Mouse (Mus musculus): ENCODE data around the gene Actn2.

Gene Actn2

DNA sequence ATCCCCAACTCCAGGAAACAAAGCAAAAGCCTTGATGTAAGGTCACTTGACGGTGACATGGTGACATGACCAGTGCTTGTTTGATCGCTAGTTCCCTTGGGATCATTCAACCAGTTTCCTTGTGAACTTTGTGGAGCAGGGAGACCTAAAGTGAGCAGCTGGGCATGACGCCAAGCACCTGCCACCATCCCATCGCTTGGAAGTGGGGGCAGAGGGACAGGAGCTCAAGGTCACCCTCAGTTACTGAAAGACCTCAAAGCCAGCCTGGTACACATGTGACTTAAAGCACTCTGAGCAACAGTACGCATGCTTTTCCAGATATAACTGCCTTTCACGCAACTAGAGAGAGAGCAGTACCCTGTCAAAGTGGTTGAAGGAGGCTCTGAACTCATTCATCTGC, 65.8 kb downstream of the Actn2 start:
- in situ Hi-C loops (cut with MboI; ENCODE audit: low pct_unique_long_range_greater_than_20kb in 1 of 2, low sequenced_read_pairs in 2 of 2, unreplicated experiment in 1 of 2), result no loop called here

DNA sequence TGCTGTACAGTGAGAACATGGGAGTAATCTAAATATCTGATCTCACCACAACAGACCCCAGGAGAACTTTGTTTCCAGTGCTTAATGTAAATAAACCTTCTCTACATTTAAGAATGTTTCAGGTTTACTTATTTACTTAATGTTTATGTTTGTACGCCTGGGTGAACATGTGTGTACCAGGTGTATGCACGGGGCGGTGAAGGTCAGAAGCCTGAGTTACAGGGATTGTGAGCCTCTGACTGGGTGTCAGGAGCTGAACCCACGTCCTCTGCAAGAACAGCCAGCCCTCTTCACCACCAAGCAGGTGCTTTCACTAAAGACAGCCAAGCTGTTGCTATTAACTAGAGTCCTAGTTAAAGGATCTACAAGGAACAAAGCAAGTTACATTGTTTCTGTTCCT, 66.3 kb downstream of the Actn2 start:
- in situ Hi-C loops (cut with MboI; ENCODE audit: low pct_unique_long_range_greater_than_20kb in 1 of 2, low sequenced_read_pairs in 2 of 2, unreplicated experiment in 1 of 2), result no loop called here

DNA sequence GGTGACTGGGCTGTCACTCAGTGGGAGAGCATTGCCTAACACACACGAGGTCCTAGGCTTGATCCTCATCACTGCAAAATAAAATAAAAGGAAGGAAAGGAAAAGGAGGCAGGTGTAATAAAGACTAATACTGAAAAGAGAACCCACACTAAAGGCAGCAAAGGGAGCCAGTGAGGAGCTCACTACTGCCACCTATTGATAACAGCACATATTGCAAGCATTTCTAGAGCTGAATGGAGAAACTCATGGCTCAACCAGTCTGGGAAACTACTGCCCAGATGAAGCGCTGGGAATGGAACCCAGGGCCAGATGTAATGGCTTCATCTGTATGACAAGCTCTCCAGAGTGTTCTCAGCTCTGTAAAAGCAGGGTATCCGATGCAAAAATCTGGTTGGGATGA, 67.6 kb downstream of the Actn2 start:
- in situ Hi-C loops (cut with MboI; ENCODE audit: low pct_unique_long_range_greater_than_20kb in 1 of 2, low sequenced_read_pairs in 2 of 2, unreplicated experiment in 1 of 2), result no loop called here

DNA sequence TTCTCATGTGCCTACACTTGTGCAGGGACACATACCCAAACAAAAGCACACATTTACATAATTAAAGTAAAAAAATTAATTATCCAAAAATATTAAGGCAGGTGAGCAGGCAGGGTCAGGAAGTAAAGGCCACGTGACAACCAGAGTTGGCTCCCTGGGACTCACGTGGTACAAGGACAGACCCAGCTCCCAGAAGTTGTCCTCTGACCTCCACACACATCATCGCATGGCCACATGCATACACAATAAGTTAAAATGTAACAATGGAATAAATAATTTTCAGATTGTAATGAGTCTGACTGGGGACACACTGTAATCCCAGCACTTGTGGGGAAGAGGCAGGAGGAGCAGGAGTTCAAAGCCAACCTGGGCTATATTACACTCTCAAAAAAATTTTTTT, 72.6 kb downstream of the Actn2 start:
- in situ Hi-C loops (cut with MboI; ENCODE audit: low pct_unique_long_range_greater_than_20kb in 1 of 2, low sequenced_read_pairs in 2 of 2, unreplicated experiment in 1 of 2), result no loop called here

DNA sequence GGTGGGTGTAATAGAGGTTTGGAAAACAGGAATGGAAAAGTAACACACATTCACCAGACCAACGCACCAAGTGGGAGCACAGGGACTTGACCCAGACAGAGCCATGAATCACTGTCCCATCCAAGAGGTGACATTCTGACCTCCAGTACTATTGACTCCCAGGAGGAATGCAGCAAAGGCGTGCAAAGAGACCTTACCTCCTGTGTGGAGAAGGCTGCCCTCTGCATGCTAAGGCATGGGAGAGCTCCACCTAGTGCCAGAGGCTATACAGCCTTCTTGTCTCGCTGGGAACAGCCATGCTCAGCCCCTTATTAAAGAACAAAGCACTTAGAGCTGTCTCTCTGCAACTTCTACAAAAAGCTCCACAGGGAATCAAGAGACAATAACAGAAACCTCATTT, 73.5 kb downstream of the Actn2 start:
- in situ Hi-C loops (cut with MboI; ENCODE audit: low pct_unique_long_range_greater_than_20kb in 1 of 2, low sequenced_read_pairs in 2 of 2, unreplicated experiment in 1 of 2), result no loop called here

DNA sequence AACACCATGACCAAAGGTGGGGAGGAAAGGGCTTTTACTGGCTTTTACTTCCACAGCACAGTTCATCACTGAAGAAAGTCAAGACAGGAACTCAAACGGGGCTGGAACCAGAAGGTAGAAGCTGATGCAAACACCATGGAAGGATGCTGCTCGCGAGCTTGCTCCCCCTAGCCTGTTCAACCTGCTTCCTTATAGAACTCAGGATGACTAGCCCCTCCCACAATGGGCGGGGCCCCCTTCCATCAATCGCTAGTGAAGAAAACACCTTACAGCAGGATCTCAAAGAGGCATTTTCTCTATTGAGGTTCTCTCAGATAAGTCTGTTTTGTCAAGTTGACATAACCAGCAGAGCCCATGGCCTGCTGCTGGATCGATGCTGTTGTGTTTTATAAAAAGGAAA, 76.6 kb downstream of the Actn2 start:
- in situ Hi-C loops (cut with MboI; ENCODE audit: low pct_unique_long_range_greater_than_20kb in 1 of 2, low sequenced_read_pairs in 2 of 2, unreplicated experiment in 1 of 2), result no loop called here

DNA sequence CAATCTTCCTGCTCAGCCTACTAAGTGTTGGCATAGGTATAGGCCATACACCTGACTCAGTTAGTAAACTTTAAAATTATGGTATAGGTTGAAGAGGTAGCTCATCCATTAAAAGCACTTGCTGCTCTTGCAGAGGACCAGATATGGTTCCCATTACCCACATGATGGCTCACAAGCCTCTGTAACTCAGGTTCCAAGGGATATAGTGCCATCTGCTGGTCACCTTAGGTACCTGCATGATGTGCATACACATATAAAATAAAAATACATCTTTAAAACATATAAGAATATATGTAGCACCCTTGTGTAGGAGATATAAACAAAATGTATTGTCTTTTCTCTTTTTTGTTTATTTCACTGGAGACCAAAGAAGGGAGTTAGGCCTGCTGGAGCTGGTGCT, 79.1 kb downstream of the Actn2 start:
- in situ Hi-C loops (cut with MboI; ENCODE audit: low pct_unique_long_range_greater_than_20kb in 1 of 2, low sequenced_read_pairs in 2 of 2, unreplicated experiment in 1 of 2), result no loop called here

DNA sequence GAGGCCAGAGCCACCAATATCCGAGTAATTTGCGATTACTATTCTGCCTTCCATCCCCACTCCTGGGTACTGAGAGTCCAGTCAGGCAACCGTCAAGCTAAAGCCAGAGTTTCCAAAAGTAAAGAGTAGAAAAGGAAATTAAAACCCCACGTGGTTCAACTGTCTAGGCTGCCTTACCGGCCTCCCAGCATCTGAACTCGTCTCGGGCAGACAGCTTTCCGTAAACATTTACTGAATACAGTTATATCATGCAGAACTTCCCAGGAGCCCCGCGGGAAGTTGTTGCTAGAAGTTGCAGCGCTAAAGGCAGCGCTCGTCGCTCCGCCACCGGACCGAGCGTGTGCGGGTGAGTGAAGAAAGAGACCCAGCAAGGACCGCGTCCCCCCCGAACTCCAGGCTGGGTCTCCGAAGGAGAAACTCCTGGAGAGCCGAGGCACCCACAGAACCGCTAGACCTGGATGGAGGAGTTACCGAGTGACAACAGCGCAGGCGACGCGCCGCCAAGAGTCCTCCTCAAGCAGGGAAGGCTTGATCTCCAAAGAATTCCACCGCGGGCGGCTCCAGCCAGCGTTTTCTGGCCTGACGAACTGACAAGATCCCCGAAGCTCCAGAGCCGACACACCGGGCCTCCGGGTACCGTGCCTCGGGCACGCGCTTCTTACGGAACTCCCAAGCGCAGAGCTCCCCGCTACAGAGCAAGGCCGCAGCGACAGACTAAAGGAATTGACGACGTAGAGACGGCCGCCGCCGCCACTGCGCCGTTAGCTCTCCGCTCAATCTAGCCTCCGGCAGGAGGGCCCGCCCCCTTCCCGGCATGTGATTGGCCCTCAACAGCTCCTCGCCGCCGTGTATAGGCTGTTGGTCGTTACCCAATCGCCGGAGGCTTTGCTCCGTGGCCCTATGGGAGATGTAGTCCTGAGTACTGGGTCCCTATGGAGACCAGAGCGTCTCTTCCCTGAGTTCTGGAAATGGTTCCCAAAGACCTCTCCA, 82.9 kb downstream of the Actn2 start, which contains the start of gene Mtr:
Mtr (minus strand) TSS at position 723 of the 990 bp plus-strand sequence.
- in situ Hi-C loops (cut with MboI; ENCODE audit: low pct_unique_long_range_greater_than_20kb in 1 of 2, low sequenced_read_pairs in 2 of 2, unreplicated experiment in 1 of 2), result no loop called here

DNA sequence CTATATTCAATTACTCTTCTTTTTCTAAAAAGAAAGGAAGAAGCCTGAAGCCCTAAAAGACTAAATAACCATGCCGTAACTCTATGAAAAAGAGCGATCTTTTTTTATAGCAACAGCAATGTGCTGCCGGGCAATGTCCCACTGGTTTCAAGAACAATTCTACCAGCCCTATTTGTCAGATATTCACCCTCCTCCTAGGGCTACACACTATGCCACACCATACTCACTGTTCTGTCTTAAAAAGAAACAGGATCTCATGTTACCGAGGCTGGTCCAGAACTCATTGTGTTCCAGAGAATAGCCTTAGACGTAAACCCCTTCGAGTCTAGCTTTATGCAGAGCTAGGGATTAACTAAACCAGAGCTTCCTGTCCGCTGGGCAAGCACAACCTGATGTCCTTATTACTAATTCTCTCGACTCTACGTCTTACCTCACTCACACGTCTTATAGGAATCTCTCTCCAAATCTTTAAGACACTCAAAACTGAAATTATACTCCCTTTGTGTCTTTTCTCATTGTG, 83.6 kb downstream of the Actn2 start:
- in situ Hi-C loops (cut with MboI; ENCODE audit: low pct_unique_long_range_greater_than_20kb in 1 of 2, low sequenced_read_pairs in 2 of 2, unreplicated experiment in 1 of 2), result no loop called here

DNA sequence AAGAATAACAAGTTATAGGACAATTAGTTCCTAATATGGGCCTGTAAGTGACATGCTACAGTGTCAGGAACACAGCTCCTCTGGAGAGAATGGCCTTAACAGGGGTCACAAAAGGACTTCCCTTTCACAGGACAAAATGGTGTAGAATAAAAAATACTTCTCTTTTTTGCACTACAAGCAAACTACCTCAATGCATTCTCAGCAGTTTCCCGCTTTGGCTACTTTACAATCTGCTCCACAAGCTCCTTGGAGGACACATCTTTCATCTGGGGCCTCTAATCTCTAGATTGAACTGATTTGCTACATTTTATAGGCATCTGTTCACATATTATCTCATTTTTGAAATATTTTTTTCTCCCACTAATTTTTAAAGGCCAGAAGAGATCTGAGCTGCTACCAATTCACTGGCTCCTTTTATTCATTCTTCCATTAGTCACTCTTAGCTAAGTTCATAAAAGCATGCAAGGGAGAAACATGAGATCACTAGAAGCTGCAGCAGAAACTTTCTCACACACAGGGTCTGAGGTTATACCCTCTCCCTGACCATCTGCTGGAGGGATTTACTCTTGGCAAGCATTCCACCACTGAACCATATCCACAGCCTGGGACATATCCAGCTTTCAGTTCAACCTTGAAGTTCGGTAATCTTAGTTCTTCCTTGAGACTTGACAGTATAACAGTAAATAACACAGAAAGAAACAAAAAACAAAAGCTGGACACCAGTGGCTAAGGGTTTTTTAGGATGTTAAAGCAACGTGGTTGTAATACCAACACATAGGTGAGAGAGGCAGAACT, 84.5 kb downstream of the Actn2 start:
- in situ Hi-C loops (cut with MboI; ENCODE audit: low pct_unique_long_range_greater_than_20kb in 1 of 2, low sequenced_read_pairs in 2 of 2, unreplicated experiment in 1 of 2), result no loop called here

DNA sequence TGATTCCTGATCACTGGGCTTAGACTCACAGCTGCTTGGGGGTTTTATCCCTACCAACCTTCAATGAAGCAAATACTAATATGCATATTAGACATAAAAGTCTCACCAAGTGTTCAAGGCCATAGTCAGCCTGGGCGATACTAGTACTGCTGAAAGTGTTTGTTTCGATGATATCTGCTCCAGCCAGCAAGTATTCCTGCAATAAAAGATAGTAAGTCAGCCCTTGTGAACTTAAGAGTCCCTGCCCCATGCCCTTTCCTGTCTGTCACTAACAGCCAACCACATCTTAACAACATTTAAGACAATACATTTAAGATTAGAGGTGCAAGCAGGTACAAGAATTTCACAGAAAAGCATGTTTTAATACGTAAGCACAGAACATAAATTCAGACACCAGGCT, 90.1 kb downstream of the Actn2 start:
- in situ Hi-C loops (cut with MboI; ENCODE audit: low pct_unique_long_range_greater_than_20kb in 1 of 2, low sequenced_read_pairs in 2 of 2, unreplicated experiment in 1 of 2), result no loop called here

DNA sequence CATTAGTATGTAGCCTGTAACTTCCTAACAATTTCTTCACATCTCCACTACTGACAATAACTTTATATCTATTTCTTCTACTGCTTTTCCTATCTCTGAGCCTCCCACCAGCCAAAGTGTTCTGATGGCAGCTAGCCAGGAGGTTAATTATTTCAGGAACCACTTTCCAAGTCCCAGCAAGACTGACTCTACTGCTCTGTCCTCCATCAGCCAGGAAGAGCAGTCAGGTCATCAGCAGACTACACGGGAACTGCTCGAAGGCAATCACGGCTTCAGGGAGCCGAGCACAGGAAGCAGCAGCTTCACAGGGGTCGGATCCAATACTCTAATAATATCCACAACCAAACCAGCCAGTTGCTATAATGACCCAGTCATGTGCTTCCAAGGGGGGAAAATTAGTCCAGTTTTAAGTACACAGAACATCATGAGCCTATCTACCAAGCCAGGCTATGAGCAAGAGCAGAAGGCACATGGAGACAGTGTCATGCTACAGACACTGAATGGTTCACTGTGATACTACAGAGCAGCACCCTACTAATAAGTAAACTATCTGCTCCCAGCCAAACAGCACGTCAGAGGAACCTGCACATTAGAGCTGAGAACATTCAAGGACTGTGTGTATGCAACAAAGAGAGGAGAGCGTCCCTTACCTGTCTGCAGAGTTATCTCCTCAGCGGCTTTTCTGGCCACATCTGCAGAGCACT, 91.2 kb downstream of the Actn2 start:
- in situ Hi-C loops (cut with MboI; ENCODE audit: low pct_unique_long_range_greater_than_20kb in 1 of 2, low sequenced_read_pairs in 2 of 2, unreplicated experiment in 1 of 2), result no loop called here

DNA sequence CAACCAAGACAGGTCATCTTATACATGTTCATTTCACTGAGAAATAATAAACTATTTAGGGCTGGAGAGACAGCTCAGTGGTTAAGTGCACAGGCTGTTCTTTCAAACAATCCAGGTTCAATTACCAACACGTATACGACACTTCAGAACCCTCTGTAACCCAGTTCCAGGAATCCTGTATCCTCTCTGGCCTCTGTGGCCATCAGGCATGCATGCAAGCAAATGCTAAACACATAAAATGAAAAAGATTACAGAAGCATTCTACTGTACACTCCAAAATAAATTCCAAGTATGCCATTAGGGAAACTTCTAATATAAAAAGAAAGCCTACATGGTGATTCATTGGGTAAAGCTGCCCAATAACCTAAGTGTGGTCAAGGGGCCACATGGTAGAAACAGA, 94.6 kb downstream of the Actn2 start:
- in situ Hi-C loops (cut with MboI; ENCODE audit: low pct_unique_long_range_greater_than_20kb in 1 of 2, low sequenced_read_pairs in 2 of 2, unreplicated experiment in 1 of 2), result no loop called here

DNA sequence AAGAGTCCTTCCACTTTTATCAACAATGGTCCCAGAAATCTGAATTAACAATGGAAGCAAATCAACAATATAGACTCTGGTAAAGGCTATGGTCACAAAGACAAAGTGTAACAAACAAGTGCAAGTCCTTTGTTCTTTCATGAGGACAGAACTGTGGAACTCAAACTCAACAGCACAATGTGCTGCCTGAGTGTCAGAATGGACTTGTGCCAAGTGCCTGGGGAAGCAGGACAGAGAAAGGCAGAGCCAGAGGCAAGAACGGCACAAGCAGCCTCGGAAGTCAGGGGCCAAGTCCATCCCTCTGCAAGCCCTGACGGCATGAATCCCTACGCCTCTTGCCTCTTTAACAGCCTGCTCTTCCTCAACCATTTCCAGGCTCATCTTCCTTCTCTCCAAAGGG, 96.6 kb downstream of the Actn2 start:
- in situ Hi-C loops (cut with MboI; ENCODE audit: low pct_unique_long_range_greater_than_20kb in 1 of 2, low sequenced_read_pairs in 2 of 2, unreplicated experiment in 1 of 2), result no loop called here

DNA sequence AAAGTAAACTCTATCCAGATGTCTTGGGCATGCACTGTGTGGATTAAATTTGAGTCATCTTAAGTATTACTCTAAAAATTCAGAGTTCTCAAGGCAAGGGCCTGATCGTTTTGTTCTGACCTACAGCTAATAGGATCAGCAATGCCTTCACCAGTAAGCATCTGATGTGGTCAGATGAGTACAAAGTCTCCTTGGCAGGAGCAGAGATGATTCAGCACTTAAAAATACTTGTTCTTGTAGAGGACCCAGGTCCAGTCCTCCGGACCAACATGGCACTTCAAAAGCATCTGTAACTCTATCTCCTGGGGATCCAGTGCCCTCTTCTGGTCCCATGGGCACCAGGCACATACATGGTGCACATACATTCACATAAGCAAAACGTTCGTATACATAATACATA, 108.4 kb downstream of the Actn2 start:
- in situ Hi-C loops (cut with MboI; ENCODE audit: low pct_unique_long_range_greater_than_20kb in 1 of 2, low sequenced_read_pairs in 2 of 2, unreplicated experiment in 1 of 2), result no loop called here

DNA sequence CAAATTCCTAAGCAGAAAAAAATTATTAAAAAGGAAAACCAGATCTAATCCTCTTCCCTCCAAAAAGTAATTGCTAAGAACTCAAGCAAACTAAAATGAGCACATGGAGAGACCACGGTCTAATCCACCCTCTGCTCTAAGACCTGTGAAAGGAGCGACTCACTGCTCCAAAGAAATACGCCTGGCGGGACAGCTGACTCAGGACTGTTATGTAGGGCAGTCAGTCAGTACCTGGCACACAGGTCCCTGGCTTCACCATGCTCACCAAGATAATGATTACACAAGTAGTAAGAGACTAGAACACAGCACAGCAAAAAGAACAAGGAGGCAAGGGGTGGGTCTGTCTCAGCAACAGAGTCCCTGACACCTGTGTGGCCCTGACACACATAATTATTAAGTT, 112.3 kb downstream of the Actn2 start:
- in situ Hi-C loops (cut with MboI; ENCODE audit: low pct_unique_long_range_greater_than_20kb in 1 of 2, low sequenced_read_pairs in 2 of 2, unreplicated experiment in 1 of 2), result no loop called here

DNA sequence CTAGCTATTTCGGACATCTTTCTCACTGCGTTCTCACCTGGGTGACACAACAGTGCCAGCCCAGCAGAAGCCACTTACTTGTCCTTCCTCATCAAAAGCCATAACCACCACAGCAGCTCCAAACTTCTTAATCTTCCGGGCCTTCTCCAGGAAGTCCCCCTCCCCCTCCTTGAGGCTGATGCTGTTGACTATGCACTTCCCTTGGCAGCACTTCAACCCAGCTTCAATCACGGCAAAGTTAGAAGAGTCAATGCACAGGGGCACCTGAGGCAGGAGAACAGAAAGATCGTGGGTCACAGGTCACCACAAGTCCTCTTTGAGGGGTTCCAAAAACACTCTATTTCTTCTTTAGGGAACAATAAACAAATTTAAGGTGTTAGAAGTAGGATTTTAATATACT, 113.0 kb downstream of the Actn2 start:
- in situ Hi-C loops (cut with MboI; ENCODE audit: low pct_unique_long_range_greater_than_20kb in 1 of 2, low sequenced_read_pairs in 2 of 2, unreplicated experiment in 1 of 2), result no loop called here
